Mouse (Mus musculus) bone marrow, adult 2 months (tissue): ENCODE measurements around the gene Wfdc15a.

Source experiments
- CTCF ChIP-seq: fragments of 200-500 bp; IDR thresholded peaks from 2 replicates; pipeline ENCODE4 v1.5.1; 2011; ENCODE audit warnings: low read length, control low read depth; ENCODE audit not compliant: control insufficient read depth, insufficient read depth
- POLR2A ChIP-seq: fragments of 200-500 bp; IDR thresholded peaks from 2 replicates; pipeline ENCODE4 v1.6.1; 2011; ENCODE audit warnings: low read depth, mild to moderate bottlenecking, control low read depth, low read length, borderline replicate concordance; ENCODE audit not compliant: control insufficient read depth

DNA sequence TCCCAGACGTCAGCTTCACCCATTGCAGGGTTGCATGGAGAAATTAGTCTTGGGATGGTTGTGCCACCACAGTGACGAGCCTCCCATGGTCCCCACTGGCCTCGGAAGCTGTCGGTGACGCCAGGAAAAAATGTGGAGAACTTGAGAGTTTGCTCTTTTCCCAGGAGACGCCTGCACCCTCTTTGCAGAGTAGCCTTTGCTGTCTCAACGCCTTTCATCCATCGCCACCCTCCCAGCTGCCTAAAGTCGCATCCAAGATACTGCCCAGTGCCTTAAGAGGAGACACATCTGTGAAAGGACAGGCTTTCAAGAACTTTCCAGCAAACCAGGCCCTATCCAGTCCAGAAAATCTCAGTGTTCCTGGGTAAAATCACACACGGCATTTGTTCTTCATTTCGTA, 47.6 kb downstream of the Wfdc15a start:
- TF ChIP-seq CTCF = no peak
- TF ChIP-seq POLR2A = no peak
